Mouse (Mus musculus) heart, embryonic 13.5 days (tissue): ENCODE data around the gene Mfsd6l. TPM values are rescaled to one million over a fixed set of nuclear protein-coding genes. Genes with fewer than 3 reads are reported as not detected.

Source experiments
- ATAC-seq: fragments of 200-750 bp; cut with Nextera tagmentation; 2 replicates; pipeline ENCODE4 v1.8.0; 2017; ENCODE audit warnings: moderate TSS enrichment; ENCODE audit not compliant: insufficient number of reproducible peaks, low FRiP score, low TSS enrichment; ENCODE audit errors: extremely low read depth
- H3K27ac ChIP-seq: fragments of 300-500 bp; sonication (generic); replicated peaks from 2 replicates; pipeline ENCODE4 v1.5.1; 2015; ENCODE audit warnings: moderate library complexity, mild to moderate bottlenecking, inconsistent platforms
- H3K27me3 ChIP-seq: fragments of 300-500 bp; sonication (generic); replicated peaks from 2 replicates; pipeline ENCODE4 v1.6.1; 2015; ENCODE audit warnings: mild to moderate bottlenecking, inconsistent platforms
- H3K36me3 ChIP-seq: fragments of 300-500 bp; sonication (generic); 2 replicates; pipeline ENCODE4 v1.6.1; 2015; ENCODE audit warnings: mild to moderate bottlenecking, inconsistent platforms
- H3K4me1 ChIP-seq: fragments of 300-500 bp; sonication (generic); 2 replicates; pipeline ENCODE4 v1.6.1; 2015; ENCODE audit warnings: inconsistent platforms
- H3K4me2 ChIP-seq: fragments of 300-500 bp; sonication (generic); 2 replicates; pipeline ENCODE4 v1.6.1; 2015; ENCODE audit warnings: inconsistent platforms, mild to moderate bottlenecking, moderate library complexity
- H3K4me3 ChIP-seq: fragments of 300-500 bp; sonication (generic); 2 replicates; pipeline ENCODE4 v1.5.1; 2015; ENCODE audit warnings: moderate library complexity, mild to moderate bottlenecking, inconsistent platforms
- H3K9ac ChIP-seq: fragments of 300-500 bp; sonication (generic); 2 replicates; pipeline ENCODE4 v1.6.1; 2015; ENCODE audit warnings: inconsistent platforms, mild to moderate bottlenecking, moderate library complexity
- H3K9me3 ChIP-seq: fragments of 300-500 bp; sonication (generic); 2 replicates; pipeline ENCODE4 v1.6.1; 2016; ENCODE audit warnings: inconsistent platforms
- WGBS: fragments of 180-500 bp; shearing (Covaris S2); methylation state at CpG from one replicate; pipeline ENCODE4 v1.1.7; 2015; ENCODE audit warnings: mixed read lengths; 5-methylcytosine and 5-hydroxymethylcytosine counted together
- polyA plus RNA-seq: library from polyadenylated mRNA; unstranded; fragments of >200 nt; fragmentation: Nextera tagmentation; extraction: Ambion mirVana; gene quantifications from 2 replicates; pipeline ENCODE4 v1.2.1, GENCODE M21; 2015

Gene Mfsd6l
- polyA plus RNA-seq, 1 experiment from 2014 or later = not detected

GRCm38 (mm10) chr11:68583906-68584480 is 28.0 kb downstream of the Mfsd6l start:
- Histone ChIP-seq H3K4me3 (no peak overlapping the region), H3K4me2 (no peak overlapping the region), H3K36me3 (no peaks in the 10 kb centered on the region), H3K27ac (no peak overlapping the region; the same call in 1 of the 2 replicates), H3K9me3 (no peaks in the 10 kb centered on the region), H3K4me1 (0 out of 2 replicates have a peak, but pooled peaks cover 13% of the 10 kb centered on the region), H3K9ac (no peak overlapping the region), H3K27me3 (no peaks in the 10 kb centered on the region)
- no peak for ATAC-seq
- 70% methylated on average over 8 of the region's 8 CpGs for WGBS

DNA sequence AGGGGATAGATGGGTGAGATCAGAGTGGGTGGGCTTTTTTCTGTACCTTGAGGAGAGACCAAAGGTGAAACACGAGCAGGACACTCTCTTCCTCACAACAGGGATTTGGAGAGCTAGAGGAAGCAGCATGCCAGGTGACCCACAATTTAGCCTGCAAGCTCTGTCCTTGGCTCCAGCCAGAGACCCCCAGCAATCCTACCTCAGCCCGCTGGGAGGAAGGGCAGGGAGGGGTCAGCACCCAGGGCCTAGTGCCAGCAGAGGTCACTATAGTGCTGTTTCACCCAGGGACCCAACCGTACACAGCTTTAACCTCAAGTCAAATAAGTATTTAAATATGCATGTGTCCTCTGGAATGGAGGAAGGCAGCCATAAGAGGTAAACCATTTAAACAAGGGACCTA is 29.9 kb downstream of the Mfsd6l start:
- no peak overlapping the region for H3K4me2 ChIP-seq
- H3K27ac ChIP-seq = no peak overlapping the region
- no peak overlapping the region for H3K4me3 ChIP-seq
- H3K36me3 ChIP-seq = no peaks in the 10 kb centered on the region
- 25% methylated on average over 3 of the region's 3 CpGs for WGBS
- no peaks in the 10 kb centered on the region for H3K27me3 ChIP-seq
- no peaks in the 10 kb centered on the region for H3K9me3 ChIP-seq
- no peak for ATAC-seq
- H3K9ac ChIP-seq = no peak overlapping the region
- peaks cover 17% of the 10 kb centered on the region for H3K4me1 ChIP-seq

DNA sequence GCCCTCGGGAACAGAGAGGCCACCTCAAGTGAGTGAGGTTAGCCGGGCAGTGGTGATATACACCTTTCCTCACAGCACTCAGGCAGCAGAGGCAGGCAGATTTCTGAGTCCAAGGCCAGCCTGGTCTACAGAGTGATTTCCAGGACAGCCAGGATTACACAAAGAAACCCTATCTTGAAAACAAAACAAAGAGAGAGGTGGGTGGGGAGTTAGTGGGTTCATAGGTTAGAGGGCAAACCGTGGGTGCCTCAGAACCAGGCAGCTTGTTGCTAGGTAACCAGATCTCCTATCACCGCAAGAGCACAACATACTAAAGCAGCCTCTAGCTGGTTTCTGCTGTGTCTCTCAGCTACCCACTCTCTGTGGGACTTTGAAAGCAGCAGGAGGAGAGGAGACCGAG is 30.7 kb downstream of the Mfsd6l start, which contains the start of gene Ccdc42:
Gene Ccdc42 (plus strand): TSS at position 301 of the 400 bp plus-strand sequence.
- 72% methylated on average over 5 of the region's 5 CpGs for WGBS
- H3K27ac ChIP-seq = no peak within 1 kb of the TSS
- peaks cover 25% of the 10 kb centered on the region for H3K4me1 ChIP-seq
- no peaks in the 10 kb centered on the region for H3K9me3 ChIP-seq
- H3K4me2 ChIP-seq = no peak within 1 kb of the TSS
- H3K4me3 ChIP-seq = no peak within 1 kb of the TSS
- H3K9ac ChIP-seq = no peak within 1 kb of the TSS
- H3K36me3 ChIP-seq = no peaks in the 10 kb centered on the region
- no peaks in the 10 kb centered on the region for H3K27me3 ChIP-seq
- no peak for ATAC-seq

GRCm38 (mm10) chr11:68589055-68589809 is 33.2 kb downstream of the Mfsd6l start:
- H3K9ac ChIP-seq = no peak overlapping the region
- no peaks in the 10 kb centered on the region for H3K9me3 ChIP-seq
- no peaks in the 10 kb centered on the region for H3K27me3 ChIP-seq
- no peak overlapping the region for H3K4me2 ChIP-seq
- no peak overlapping the region for H3K4me3 ChIP-seq
- peaks cover 45% of the 10 kb centered on the region for H3K4me1 ChIP-seq
- 59% methylated on average over 8 of the region's 8 CpGs for WGBS
- H3K36me3 ChIP-seq = no peaks in the 10 kb centered on the region
- no peak overlapping the region for H3K27ac ChIP-seq
- ATAC-seq = no peak

DNA sequence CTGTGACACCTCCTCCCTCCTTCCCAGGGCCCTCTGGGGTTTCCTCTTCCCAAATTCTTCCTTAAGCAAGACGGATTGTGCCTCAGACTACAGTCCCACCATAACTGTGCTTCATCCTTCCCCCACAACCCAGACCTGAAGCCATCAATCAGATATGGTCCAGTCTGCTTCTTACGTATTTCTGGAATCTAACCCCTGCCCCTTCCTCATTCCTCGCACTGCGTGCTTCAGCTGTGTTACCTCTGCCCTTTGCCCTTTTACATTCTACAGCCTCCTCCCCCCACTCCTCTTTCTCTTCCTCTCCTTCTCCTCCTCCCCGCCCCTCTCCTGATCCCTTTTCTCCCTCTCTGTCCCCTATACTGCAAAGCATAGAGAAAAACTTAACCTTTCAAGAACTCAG is 35.7 kb downstream of the Mfsd6l start:
- Histone ChIP-seq H3K36me3 (no peaks in the 10 kb centered on the region), H3K27me3 (no peaks in the 10 kb centered on the region), H3K9me3 (no peaks in the 10 kb centered on the region), H3K4me3 (no peak overlapping the region), H3K27ac (0 out of 2 replicates have a peak overlapping the region, but pooled peaks have one; percentile 8), H3K4me1 (peaks cover 47% of the 10 kb centered on the region), H3K9ac (peak overlapping the region; percentile 52; the same call in 1 of the 2 replicates), H3K4me2 (no peak overlapping the region)
- 34% methylated on average over 5 of the region's 5 CpGs for WGBS
- ATAC-seq = no peak

- Histone ChIP-seq H3K27ac (peak overlapping the region; percentile 82), H3K4me3 (no peak overlapping the region), H3K9ac (peak overlapping the region; percentile 50), H3K9me3 (no peaks in the 10 kb centered on the region), H3K4me1 (peaks cover 56% of the 10 kb centered on the region), H3K36me3 (no peaks in the 10 kb centered on the region), H3K4me2 (no peak overlapping the region), H3K27me3 (no peaks in the 10 kb centered on the region)
- ATAC-seq = no peak
- 29% methylated on average over 3 of the region's 3 CpGs for WGBS
Observed at GRCm38 (mm10) chr11:68593247-68593646, 37.3 kb downstream of the Mfsd6l start.

- 86% methylated on average over 2 of the region's 2 CpGs for WGBS
- H3K4me2 ChIP-seq = no peak overlapping the region
- no peak overlapping the region for H3K4me3 ChIP-seq
- H3K9ac ChIP-seq = no peak overlapping the region
- ATAC-seq = no peak
- no peaks in the 10 kb centered on the region for H3K9me3 ChIP-seq
- no peak overlapping the region for H3K27ac ChIP-seq
- H3K36me3 ChIP-seq = no peaks in the 10 kb centered on the region
- H3K27me3 ChIP-seq = no peaks in the 10 kb centered on the region
- H3K4me1 ChIP-seq = peaks cover 60% of the 10 kb centered on the region
Observed at GRCm38 (mm10) chr11:68597912-68598311, 41.9 kb downstream of the Mfsd6l start.

- no peaks in the 10 kb centered on the region for H3K27me3 ChIP-seq
- H3K4me2 ChIP-seq = no peak overlapping the region
- peak overlapping the region; percentile 48 for H3K9ac ChIP-seq
- peak overlapping the region; percentile 92 for H3K27ac ChIP-seq
- H3K36me3 ChIP-seq = no peaks in the 10 kb centered on the region
- WGBS = 20% methylated on average over 6 of the region's 6 CpGs
- ATAC-seq = no peak
- H3K4me3 ChIP-seq = no peak overlapping the region
- H3K9me3 ChIP-seq = no peaks in the 10 kb centered on the region
- peaks cover 56% of the 10 kb centered on the region for H3K4me1 ChIP-seq
Observed at GRCm38 (mm10) chr11:68600551-68601021, 44.6 kb downstream of the Mfsd6l start.

- ATAC-seq = no peak; the same call in 1 of the 2 replicates
- H3K4me2 ChIP-seq = no peak overlapping the region; the same call in 1 of the 2 replicates
- H3K4me3 ChIP-seq = no peak overlapping the region
- H3K27ac ChIP-seq = peak overlapping the region; percentile 92
- WGBS = 10% methylated on average over 9 of the region's 9 CpGs
- H3K36me3 ChIP-seq = no peaks in the 10 kb centered on the region
- H3K4me1 ChIP-seq = peaks cover 56% of the 10 kb centered on the region
- H3K27me3 ChIP-seq = no peaks in the 10 kb centered on the region
- no peaks in the 10 kb centered on the region for H3K9me3 ChIP-seq
- H3K9ac ChIP-seq = peak overlapping the region; percentile 41
Observed at GRCm38 (mm10) chr11:68601486-68601991, 45.6 kb downstream of the Mfsd6l start.

- Histone ChIP-seq H3K4me1 (peaks cover 52% of the 10 kb centered on the region), H3K9me3 (no peaks in the 10 kb centered on the region), H3K4me2 (peak overlapping the region; percentile 35), H3K4me3 (no peak overlapping the region), H3K36me3 (no peaks in the 10 kb centered on the region), H3K9ac (0 out of 2 replicates have a peak overlapping the region, but pooled peaks have one; percentile 17), H3K27ac (peak overlapping the region; percentile 92), H3K27me3 (no peaks in the 10 kb centered on the region)
- WGBS = 5% methylated on average over 8 of the region's 8 CpGs
- peak; percentile 35; the same call in 1 of the 2 replicates for ATAC-seq
Observed at GRCm38 (mm10) chr11:68602200-68602931, 46.4 kb downstream of the Mfsd6l start.

DNA sequence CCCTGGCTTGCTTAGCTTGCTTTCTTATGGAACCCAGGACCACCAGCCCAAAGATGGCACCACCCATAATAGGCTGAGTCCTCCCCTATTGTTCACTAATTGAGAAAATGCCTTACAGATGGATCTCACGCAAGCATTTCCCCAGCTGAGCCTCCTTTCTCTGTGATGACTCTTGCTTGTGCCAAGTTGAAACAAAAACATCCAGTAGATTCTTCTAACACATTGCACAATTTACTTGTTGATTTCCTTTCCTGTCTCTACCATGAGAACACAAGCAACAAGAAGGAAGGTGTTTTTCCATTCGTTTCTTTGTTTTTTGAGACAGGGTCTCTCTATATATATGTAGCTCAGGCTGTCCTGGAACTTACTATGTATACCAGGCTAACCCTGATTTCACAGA is 51.1 kb downstream of the Mfsd6l start:
- no peaks in the 10 kb centered on the region for H3K36me3 ChIP-seq
- H3K4me1 ChIP-seq = peaks cover 44% of the 10 kb centered on the region
- H3K4me3 ChIP-seq = no peak overlapping the region
- no peak overlapping the region for H3K4me2 ChIP-seq
- H3K27ac ChIP-seq = no peak overlapping the region
- no peaks in the 10 kb centered on the region for H3K27me3 ChIP-seq
- H3K9ac ChIP-seq = no peak overlapping the region
- no peak for ATAC-seq
- H3K9me3 ChIP-seq = no peaks in the 10 kb centered on the region
- WGBS = 79% methylated on average over 2 of the region's 2 CpGs
